Mouse (Mus musculus): ENCODE measurements around the gene Casc3. TPM values are rescaled to one million over a fixed set of nuclear protein-coding genes. Genes with fewer than 3 reads are reported as not detected.

Gene Casc3
- polyA plus RNA-seq, 1 experiment, result 72.2 TPM

DNA sequence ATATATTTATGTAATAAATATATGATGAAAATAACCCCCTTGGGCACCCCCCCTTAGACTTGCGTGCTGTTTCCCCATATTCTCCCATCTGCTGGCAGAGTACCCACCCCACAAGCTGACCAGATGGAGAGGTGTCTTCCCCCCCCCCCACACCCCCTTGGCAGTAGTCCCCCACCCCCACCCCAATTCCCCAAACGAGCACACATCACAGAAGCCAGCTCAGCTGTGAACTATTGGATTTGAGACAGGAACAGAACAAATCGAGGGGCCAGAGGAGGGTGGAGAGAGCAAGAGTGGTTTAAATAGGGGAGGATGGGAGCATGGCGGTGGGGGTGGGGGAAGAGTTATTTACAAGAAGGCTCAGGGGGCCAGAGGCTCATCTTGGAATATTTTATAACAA, 37.0 kb upstream of the Casc3 start:
- Histone ChIP-seq H3K4me1 (replicated peaks; ENCODE audit: control insufficient read depth, insufficient read depth, low read length) (peaks cover 29% of the 10 kb centered on the region), H3K27ac (ENCODE audit: control insufficient read depth, insufficient read depth, low read length) (no peak overlapping the region), H3K4me3 (ENCODE audit: control insufficient read depth, insufficient read depth, low read length) (no peak overlapping the region), H3K36me3 (ENCODE audit: control insufficient read depth, insufficient read depth, low read length) (no peaks in the 10 kb centered on the region), H3K27me3 (ENCODE audit: control insufficient read depth, insufficient read depth, low read length) (no peaks in the 10 kb centered on the region)
- 79% methylated on average over 4 of the region's 4 CpGs for WGBS
- no peak for DNase-seq
- TF ChIP-seq CTCF (IDR thresholded peaks at IDR 0.05; ENCODE audit: borderline replicate concordance, control insufficient read depth, extremely low read depth, insufficient read depth, low read length, poor library complexity) (no peak), POLR2A (IDR thresholded peaks at IDR 0.05; ENCODE audit: control insufficient read depth, extremely low read depth, insufficient read depth, low read length, poor library complexity) (no peak)

DNA sequence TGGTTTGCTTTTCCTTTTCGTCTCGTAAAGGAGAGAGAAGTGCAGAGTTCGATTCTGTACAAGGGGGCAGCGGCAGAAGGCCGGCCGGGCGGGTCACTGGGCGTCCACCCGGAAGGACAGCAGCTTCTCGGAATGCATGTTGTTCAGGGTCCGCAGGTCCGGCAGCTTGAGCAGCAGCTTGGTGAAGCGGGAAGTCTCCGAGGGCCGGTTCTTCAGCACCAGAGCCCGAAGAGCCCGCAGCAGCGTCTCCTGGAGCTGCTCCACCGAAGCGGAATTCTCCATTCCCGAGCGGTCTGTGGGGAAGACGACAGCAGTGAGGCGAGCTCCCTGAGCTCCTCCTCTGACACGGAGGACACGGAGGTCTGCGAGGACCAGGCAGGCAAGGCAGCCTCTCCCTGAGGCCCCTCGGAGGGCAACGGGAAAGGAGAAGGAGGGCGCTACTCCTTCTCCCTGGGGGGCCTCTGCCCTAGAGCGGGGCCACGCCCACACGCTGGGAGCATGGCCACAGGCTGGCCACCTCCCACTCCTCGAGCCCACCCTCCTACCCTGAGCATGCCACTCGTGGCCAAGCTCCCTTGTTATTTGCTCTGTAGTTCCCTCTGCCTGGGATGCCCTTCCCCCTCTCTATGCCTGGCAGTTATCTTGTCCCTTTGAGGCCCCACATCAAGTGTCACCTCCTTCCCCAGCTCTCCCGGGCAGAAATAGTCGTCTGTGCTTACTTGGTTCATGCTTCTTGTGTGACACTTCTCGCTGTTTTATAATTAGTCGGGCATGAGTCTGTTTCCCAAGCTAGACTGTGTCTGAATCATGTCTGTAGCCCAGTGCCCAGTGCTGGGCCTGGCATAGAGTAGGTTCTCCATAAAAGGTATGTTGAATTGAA, 36.3 kb upstream of the Casc3 start:
- WGBS, result 90% methylated on average over 39 of the region's 39 CpGs
- no peak for DNase-seq
- Histone ChIP-seq H3K4me3 (ENCODE audit: control insufficient read depth, insufficient read depth, low read length) (no peak overlapping the region), H3K4me1 (replicated peaks; ENCODE audit: control insufficient read depth, insufficient read depth, low read length) (peaks cover 29% of the 10 kb centered on the region), H3K27ac (ENCODE audit: control insufficient read depth, insufficient read depth, low read length) (no peak overlapping the region), H3K27me3 (ENCODE audit: control insufficient read depth, insufficient read depth, low read length) (no peaks in the 10 kb centered on the region), H3K36me3 (ENCODE audit: control insufficient read depth, insufficient read depth, low read length) (no peaks in the 10 kb centered on the region)
- TF ChIP-seq POLR2A (IDR thresholded peaks at IDR 0.05; ENCODE audit: control insufficient read depth, extremely low read depth, insufficient read depth, low read length, poor library complexity) (no peak), CTCF (IDR thresholded peaks at IDR 0.05; ENCODE audit: borderline replicate concordance, control insufficient read depth, extremely low read depth, insufficient read depth, low read length, poor library complexity) (no peak)

DNA sequence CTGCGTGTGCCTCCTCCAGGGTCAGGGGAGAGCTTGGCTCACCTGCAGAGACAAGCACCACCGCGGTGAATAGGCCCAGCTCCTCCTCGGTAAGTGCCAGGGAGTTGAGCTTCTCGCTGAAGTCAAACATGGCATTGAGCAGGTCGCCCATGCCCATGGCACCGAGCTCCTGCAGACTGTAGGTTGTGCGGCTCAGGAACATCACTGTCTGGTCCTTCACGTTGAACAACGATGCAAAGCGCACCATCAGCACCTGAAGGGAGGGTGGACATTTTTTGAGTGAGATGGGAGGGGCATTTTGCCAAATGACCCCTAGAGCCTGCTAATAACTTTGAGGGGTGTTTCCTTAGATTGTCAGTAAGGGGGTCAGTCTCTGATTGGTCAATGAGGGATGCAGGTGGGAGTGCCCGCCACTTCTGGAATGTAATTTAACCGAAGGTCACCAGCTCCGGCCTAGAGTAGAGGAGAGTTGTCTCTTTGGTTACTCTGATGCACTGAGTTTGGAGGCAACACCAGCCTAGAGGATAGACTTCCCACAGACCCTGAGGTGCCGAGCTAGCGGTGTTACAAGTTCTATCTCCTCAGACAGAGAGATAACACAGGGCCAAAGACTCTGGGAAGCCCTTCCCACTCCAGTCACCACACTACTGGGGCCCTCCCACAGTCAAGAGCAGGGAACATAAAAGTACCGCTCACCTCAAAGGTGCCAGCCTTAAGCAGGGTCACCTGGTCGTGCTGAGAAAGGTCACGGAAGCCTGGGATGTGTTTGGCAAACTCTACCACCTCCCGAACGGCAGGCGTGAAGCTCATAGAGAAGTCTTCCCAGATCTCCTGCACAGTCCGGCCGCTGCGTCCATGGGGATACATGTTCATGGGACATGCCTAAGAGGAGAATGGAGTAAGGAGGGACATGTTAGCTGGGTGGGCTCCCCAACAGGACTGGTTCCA, 35.4 kb upstream of the Casc3 start:
- Histone ChIP-seq H3K4me1 (replicated peaks; ENCODE audit: control insufficient read depth, insufficient read depth, low read length) (peaks cover 35% of the 10 kb centered on the region), H3K27ac (ENCODE audit: control insufficient read depth, insufficient read depth, low read length) (no peak overlapping the region), H3K36me3 (ENCODE audit: control insufficient read depth, insufficient read depth, low read length) (no peaks in the 10 kb centered on the region), H3K27me3 (ENCODE audit: control insufficient read depth, insufficient read depth, low read length) (no peaks in the 10 kb centered on the region), H3K4me3 (ENCODE audit: control insufficient read depth, insufficient read depth, low read length) (no peak overlapping the region)
- TF ChIP-seq POLR2A (IDR thresholded peaks at IDR 0.05; ENCODE audit: control insufficient read depth, extremely low read depth, insufficient read depth, low read length, poor library complexity) (no peak), CTCF (IDR thresholded peaks at IDR 0.05; ENCODE audit: borderline replicate concordance, control insufficient read depth, extremely low read depth, insufficient read depth, low read length, poor library complexity) (no peak)
- no peak for DNase-seq
- 96% methylated on average over 25 of the region's 25 CpGs for WGBS

DNA sequence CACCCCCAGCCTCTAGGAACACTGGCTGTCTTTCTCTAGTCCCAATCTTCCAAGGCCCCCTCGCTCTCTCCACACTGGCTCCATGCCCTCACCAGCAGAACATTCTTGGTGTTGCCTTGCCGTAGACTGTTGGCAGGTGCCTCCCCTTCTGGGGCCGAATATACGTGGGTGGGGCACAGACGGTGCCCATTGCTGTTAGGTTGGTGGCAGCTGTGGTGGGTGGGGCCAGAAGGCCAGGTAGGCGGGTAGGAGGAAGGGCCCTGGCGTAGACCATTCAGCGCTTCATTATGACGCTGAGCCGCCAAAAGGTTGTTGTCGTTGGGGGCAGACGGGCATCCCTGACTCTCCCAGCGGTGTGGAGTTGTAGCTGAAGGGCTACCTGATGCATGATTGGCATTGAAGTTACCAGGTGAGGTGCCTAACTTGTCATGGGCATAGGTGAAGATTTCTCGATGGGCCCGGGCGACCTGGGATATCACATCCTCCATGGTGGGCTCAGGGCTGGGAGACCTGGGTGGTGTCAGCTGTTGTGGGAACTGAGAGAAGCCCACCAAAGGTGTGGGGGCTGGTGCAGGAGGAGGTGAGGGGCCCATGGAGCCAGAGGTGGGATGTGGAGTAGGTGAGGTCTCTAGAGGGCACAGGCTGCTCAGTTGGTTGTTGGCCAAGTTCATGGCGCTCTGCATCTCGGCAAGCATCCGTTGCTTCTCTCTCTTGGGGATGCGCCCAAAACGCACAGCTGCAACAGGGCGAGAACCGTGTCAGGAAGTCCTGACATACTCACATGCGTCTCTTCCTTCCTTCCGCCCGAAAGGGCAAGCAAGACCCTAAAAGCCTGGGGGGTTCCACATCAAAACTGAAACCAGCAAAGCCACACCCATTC, 34.4 kb upstream of the Casc3 start:
- H3K27ac ChIP-seq (ENCODE audit: control insufficient read depth, insufficient read depth, low read length), result peak overlapping the region; percentile 28; the same call in 1 of the 2 replicates
- H3K4me1 ChIP-seq (replicated peaks; ENCODE audit: control insufficient read depth, insufficient read depth, low read length), result peaks cover 43% of the 10 kb centered on the region
- TF ChIP-seq POLR2A (IDR thresholded peaks at IDR 0.05; ENCODE audit: control insufficient read depth, extremely low read depth, insufficient read depth, low read length, poor library complexity), result no peak
- TF ChIP-seq CTCF (IDR thresholded peaks at IDR 0.05; ENCODE audit: borderline replicate concordance, control insufficient read depth, extremely low read depth, insufficient read depth, low read length, poor library complexity), result no peak
- H3K4me3 ChIP-seq (ENCODE audit: control insufficient read depth, insufficient read depth, low read length), result no peak overlapping the region
- 83% methylated on average over 26 of the region's 26 CpGs for WGBS
- H3K36me3 ChIP-seq (ENCODE audit: control insufficient read depth, insufficient read depth, low read length), result no peaks in the 10 kb centered on the region
- H3K27me3 ChIP-seq (ENCODE audit: control insufficient read depth, insufficient read depth, low read length), result no peaks in the 10 kb centered on the region
- DNase-seq, result no peak

DNA sequence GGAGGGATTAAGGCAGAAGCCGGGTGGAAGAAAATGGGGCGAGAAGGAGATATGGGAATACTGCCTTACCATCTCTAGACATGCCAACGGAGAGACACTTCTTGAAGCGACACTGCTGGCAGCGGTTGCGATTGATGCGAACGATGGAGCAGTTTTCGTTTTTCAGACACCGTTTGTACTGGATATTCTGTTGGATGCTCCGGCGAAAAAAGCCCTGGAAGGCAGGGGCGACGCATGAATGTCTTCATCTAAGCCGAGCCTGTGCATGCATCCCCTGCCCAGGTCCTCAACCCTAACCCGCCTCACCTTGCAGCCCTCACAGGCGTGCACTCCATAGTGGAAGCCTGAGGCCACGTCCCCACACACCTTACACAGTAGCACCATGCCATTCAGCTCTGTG, 33.6 kb upstream of the Casc3 start:
- TF ChIP-seq POLR2A (IDR thresholded peaks at IDR 0.05; ENCODE audit: control insufficient read depth, extremely low read depth, insufficient read depth, low read length, poor library complexity) (no peak), CTCF (IDR thresholded peaks at IDR 0.05; ENCODE audit: borderline replicate concordance, control insufficient read depth, extremely low read depth, insufficient read depth, low read length, poor library complexity) (no peak)
- Histone ChIP-seq H3K27me3 (ENCODE audit: control insufficient read depth, insufficient read depth, low read length) (no peaks in the 10 kb centered on the region), H3K27ac (ENCODE audit: control insufficient read depth, insufficient read depth, low read length) (no peak overlapping the region), H3K36me3 (ENCODE audit: control insufficient read depth, insufficient read depth, low read length) (no peaks in the 10 kb centered on the region), H3K4me1 (replicated peaks; ENCODE audit: control insufficient read depth, insufficient read depth, low read length) (peaks cover 48% of the 10 kb centered on the region), H3K4me3 (ENCODE audit: control insufficient read depth, insufficient read depth, low read length) (no peak overlapping the region)
- no peak for DNase-seq
- 96% methylated on average over 18 of the region's 18 CpGs for WGBS

Data from thymus, adult 2 months (tissue).